Mouse (Mus musculus): ENCODE data around the gene Nedd8.

Nedd8 gene

DNA sequence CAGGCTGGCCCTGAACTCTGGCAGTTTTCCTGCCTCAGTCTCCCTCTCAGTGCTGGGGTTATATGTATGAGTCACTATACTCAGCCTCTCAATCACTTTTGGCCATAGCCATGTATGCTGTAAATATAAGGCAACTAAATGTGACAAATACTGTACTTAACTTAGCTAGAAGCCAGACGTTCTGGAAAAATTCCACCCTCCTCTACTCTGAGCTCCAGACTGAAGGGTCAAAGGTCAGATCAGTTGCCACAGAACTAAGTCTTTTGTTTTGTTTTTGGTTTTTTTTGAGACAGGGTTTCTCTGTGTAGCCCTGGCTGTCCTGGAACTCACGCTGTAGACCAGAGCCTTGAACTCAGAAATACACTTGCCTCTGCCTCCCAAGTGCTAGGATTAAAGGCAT is 56.0 kb downstream of the Nedd8 start:
- no peak for DNase-seq (ENCODE audit: low read depth, low spot score)

DNA sequence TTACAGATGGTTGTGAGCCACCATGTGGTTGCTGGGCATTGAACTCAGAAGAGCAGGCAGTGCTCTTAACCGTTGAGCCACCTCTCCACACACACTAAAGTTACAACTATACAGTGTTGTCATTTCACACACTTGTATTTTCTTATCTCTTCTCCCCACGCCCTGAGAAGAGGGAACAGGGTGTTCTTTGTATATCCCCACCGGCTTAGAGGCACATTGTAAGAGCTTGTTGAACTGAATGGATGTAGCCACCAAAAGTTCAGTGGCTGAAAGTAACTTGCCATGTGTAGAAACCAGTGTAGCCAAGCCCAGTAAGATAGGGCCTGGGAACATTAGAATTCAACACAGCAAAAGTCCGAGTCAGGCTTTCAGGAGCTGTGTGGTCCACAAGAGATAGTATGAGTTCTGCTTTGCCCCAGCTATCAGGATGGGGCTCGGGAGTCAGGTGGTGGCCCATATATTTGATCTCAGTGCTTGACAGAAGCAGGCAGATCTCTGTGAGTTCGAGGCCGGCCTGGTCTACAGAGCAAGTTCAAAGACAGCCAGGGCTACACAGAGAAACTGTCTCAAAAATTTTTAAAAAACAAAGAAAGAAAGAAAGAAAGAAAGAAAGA is 57.3 kb downstream of the Nedd8 start:
- DNase-seq (ENCODE audit: low read depth, low spot score), result no peak

DNA sequence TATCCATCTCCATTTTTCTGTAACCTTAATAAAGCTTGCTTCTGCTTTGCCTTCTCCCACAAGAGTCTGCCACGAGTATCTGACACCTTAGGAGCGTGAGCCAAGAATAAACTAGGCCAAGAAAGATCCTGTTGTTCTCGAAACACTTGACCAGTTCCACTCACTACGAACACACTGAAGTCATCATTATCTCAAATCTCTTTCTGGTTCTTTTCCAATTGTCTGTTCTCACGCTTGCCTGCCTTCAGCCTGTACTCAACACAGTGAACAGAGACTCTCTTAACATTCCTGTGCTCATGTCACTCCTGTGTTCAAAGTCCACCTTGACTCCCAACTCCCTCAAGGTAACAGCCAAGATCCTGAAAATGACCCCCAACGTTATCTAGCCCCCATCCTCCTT is 58.6 kb downstream of the Nedd8 start:
- DNase-seq (ENCODE audit: low read depth, low spot score), result no peak

Measured in brain, embryonic 18.5 days (tissue).